Mouse (Mus musculus) olfactory bulb, adult 2 months (tissue): ENCODE data around the gene Ttc22. TPM values are rescaled to one million over a fixed set of nuclear protein-coding genes. Genes with fewer than 3 reads are reported as not detected.
A peak's percentile ranks its signal among the peaks of the same experiment; 100 is the strongest.

Experiments
- H3K27ac ChIP-seq: fragments of 200-500 bp; 2 replicates; pipeline ENCODE4 v1.5.1; 2012; ENCODE audit warnings: low read depth, low read length; ENCODE audit not compliant: insufficient read depth
- H3K4me1 ChIP-seq: fragments of 200-500 bp; 2 replicates; pipeline ENCODE4 v1.6.1; 2012; ENCODE audit warnings: low read length; ENCODE audit not compliant: control insufficient read depth, insufficient read depth
- H3K4me3 ChIP-seq: fragments of 200-500 bp; 2 replicates; pipeline ENCODE4 v1.5.1; 2012; ENCODE audit warnings: mild to moderate bottlenecking, low read depth, low read length, moderate library complexity; ENCODE audit not compliant: insufficient read depth
- CTCF ChIP-seq: fragments of 200-500 bp; IDR thresholded peaks from 2 replicates; pipeline ENCODE4 v1.5.1; 2012; ENCODE audit warnings: low read depth, mild to moderate bottlenecking, low read length, moderate library complexity; ENCODE audit not compliant: insufficient read depth
- POLR2A ChIP-seq: fragments of 200-500 bp; IDR thresholded peaks from 2 replicates; pipeline ENCODE4 v1.6.1; 2012; ENCODE audit warnings: mild to moderate bottlenecking, low read depth, low read length, moderate library complexity; ENCODE audit not compliant: insufficient read depth
- WGBS: fragments of 180-500 bp; shearing (Covaris S2); methylation state at CpG from one replicate; pipeline ENCODE4 v1.1.7; 2018; 5-methylcytosine and 5-hydroxymethylcytosine counted together
- polyA plus RNA-seq: library from polyadenylated mRNA; stranded (reverse); fragments of >200 nt; gene quantifications from 2 replicates; pipeline ENCODE4 v1.2.4, GENCODE M21; 2012; ENCODE audit warnings: low replicate concordance; ENCODE audit not compliant: missing spikeins, insufficient read depth, insufficient read length

Gene Ttc22
- polyA plus RNA-seq, 1 experiment: not detected

GRCm38 (mm10) chr4:106624271-106624670, 2.0 kb downstream of the Ttc22 start:
- Histone ChIP-seq H3K4me3 (no peak overlapping the region), H3K27ac (no peak overlapping the region), H3K4me1 (peaks cover 8% of the 10 kb centered on the region; the same call in 1 of the 2 replicates)
- WGBS: 96% methylated on average over 10 of the region's 10 CpGs
- TF ChIP-seq POLR2A: no peak
- TF ChIP-seq CTCF: no peak

- Histone ChIP-seq H3K27ac (no peak overlapping the region), H3K4me3 (no peak overlapping the region), H3K4me1 (peaks cover 7% of the 10 kb centered on the region)
- WGBS: 83% methylated on average over 5 of the region's 5 CpGs
- TF ChIP-seq POLR2A (no peak), CTCF (no peak)
Measured at GRCm38 (mm10) chr4:106627809-106628208, 5.6 kb downstream of the Ttc22 start.

GRCm38 (mm10) chr4:106628650-106629360, 6.6 kb downstream of the Ttc22 start:
- Histone ChIP-seq H3K27ac (no peak overlapping the region), H3K4me3 (no peak overlapping the region), H3K4me1 (peaks cover 14% of the 10 kb centered on the region)
- 83% methylated on average over 9 of the region's 9 CpGs for WGBS
- TF ChIP-seq POLR2A (no peak), CTCF (no peak)

- H3K4me1 ChIP-seq: peaks cover 20% of the 10 kb centered on the region
- H3K27ac ChIP-seq: no peak overlapping the region
- H3K4me3 ChIP-seq: no peak overlapping the region
- WGBS: 86% methylated on average over 5 of the region's 5 CpGs
- TF ChIP-seq CTCF (no peak), POLR2A (no peak)
Measured at GRCm38 (mm10) chr4:106629374-106629773, 7.1 kb downstream of the Ttc22 start.

DNA sequence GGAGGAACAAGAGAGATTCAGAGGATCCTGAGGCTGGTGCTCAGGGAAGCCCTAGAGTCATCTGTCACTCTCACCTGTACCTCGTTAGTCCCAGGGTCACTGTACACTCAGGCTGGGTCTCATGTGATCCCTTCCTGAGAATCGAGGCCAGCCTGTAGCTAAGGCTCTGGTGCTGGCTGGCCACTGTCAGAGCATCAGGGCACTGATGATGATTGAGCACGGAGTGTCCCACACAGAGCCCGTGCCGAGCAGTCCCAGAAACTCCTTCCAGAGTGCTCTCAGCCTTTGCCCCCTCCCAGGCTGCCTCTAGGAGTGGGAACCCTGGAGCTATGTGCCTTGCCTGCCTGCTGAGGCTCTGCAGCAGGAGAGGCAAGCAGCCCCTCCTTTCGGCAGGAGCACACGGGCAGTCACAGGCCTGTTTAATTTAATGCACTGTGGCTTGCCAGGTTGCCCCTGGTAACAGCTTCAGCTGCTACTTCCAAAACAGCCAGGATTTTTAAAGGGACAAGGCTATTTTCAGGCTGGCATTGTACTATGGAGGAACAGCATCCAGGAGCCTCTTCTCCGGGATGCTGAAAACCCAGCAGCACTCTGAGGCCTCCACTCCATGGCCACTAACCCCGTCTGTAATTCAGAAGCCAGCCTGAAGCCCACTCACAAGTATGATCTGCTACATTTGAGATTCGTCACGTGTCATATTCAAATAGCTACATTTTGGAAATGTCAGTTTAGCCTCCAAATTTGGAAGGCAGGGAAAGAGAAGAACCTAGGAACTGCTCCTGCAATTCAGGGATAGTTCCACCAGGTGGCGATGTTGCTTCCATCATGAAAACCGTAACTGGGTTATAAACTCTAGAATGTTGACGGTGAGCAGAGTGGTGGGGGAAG, 8.3 kb downstream of the Ttc22 start:
- H3K4me1 ChIP-seq: peaks cover 20% of the 10 kb centered on the region
- peak overlapping the region; percentile 89 for H3K27ac ChIP-seq
- 6% methylated on average over 14 of the region's 14 CpGs for WGBS
- TF ChIP-seq CTCF: no peak
- TF ChIP-seq POLR2A: no peak
- no peak overlapping the region for H3K4me3 ChIP-seq

GRCm38 (mm10) chr4:106632313-106632712, 10.1 kb downstream of the Ttc22 start:
- H3K27ac ChIP-seq: no peak overlapping the region
- TF ChIP-seq CTCF: no peak
- no peak for TF ChIP-seq POLR2A
- 38% methylated on average over 2 of the region's 3 CpGs for WGBS
- H3K4me3 ChIP-seq: no peak overlapping the region
- peaks cover 20% of the 10 kb centered on the region for H3K4me1 ChIP-seq

- WGBS: 20% methylated on average over 8 of the region's 8 CpGs
- TF ChIP-seq CTCF (no peak), POLR2A (no peak)
- H3K4me1 ChIP-seq: peaks cover 20% of the 10 kb centered on the region
- no peak overlapping the region for H3K4me3 ChIP-seq
- H3K27ac ChIP-seq: peak overlapping the region; percentile 34; the same call in 1 of the 2 replicates
Measured at GRCm38 (mm10) chr4:106633281-106634085, 11.3 kb downstream of the Ttc22 start.

- H3K27ac ChIP-seq: no peak overlapping the region
- H3K4me3 ChIP-seq: no peak overlapping the region
- WGBS: 28% methylated on average over 9 of the region's 9 CpGs
Measured at GRCm38 (mm10) chr4:106634086-106634479, 11.9 kb downstream of the Ttc22 start.

GRCm38 (mm10) chr4:106643483-106644217, 21.4 kb downstream of the Ttc22 start:
- WGBS: 20% methylated on average over 8 of the region's 8 CpGs
- Histone ChIP-seq H3K4me1 (peaks cover 13% of the 10 kb centered on the region), H3K4me3 (no peak overlapping the region), H3K27ac (0 out of 2 replicates have a peak overlapping the region, but pooled peaks have one; percentile 6)
- no peak for TF ChIP-seq CTCF
- no peak for TF ChIP-seq POLR2A

More at GRCm38 (mm10) chr4:106634086-106634479, 11.9 kb downstream of the Ttc22 start:
- TF ChIP-seq POLR2A: no peak
- TF ChIP-seq CTCF: no peak
- peaks cover 20% of the 10 kb centered on the region for H3K4me1 ChIP-seq
